Comparison of ENCODE assay signal across 27 mouse cellular contexts in genomic region chr14:32364359-32364758, GRCm38 (mm10). TPM values are rescaled to one million over a fixed set of nuclear protein-coding genes. Genes with fewer than 3 reads are reported as not detected.
A peak's percentile ranks its signal among the peaks of the same experiment; 100 is the strongest.
DNase-seq lines count a peak whose midpoint lies in the region; ATAC-seq lines count a peak whose summit lies in the region.
"Had no signal": no experiment of that assay in that cellular context is flagged by ENCODE, and none has a peak within 500 bp of the region (broad histone marks: within the 10 kb centered on the region; RNA-seq: fewer than 3 reads in every experiment).

No protein-coding gene starts in this region.

- H3K27ac ChIP-seq in intestine, embryonic 16.5 days (ENCODE audit: low read length) = no peak overlapping the region
- H3K27ac ChIP-seq: embryonic facial prominence, embryonic 13.5 days; embryonic facial prominence, embryonic 15.5 days; forebrain, embryonic 10.5 days; forebrain, embryonic 12.5 days had no signal

- DNase-seq in ZHBTc4 (ENCODE audit: low read depth, low spot score) = peak; percentile 77
- no peak for DNase-seq in layer of hippocampus, postnatal 25 days (ENCODE audit: extremely low spot score in 1 of 2, low spot score in 1 of 2)
- DNase-seq in left cerebral cortex, postnatal 4 days = no peak
- no peak for DNase-seq in lung, postnatal 10 days
- DNase-seq: adrenal gland, adult 2 months; adrenal gland, postnatal 10 days; adrenal gland, postnatal 25 days; cerebellum, adult 11 months; cerebellum, adult 18-20 months; cerebellum, adult 8-10 months; cerebellum, adult 9-11 months; cerebellum, postnatal 14 days; cerebellum, postnatal 36 days; embryo, embryonic 11 days had no signal

- no peaks in the 10 kb centered on the region for H3K27me3 ChIP-seq in intestine, embryonic 16.5 days (replicated peaks; ENCODE audit: control insufficient read depth, insufficient read depth, low read length)
- H3K27me3 ChIP-seq: embryonic facial prominence, embryonic 13.5 days; embryonic facial prominence, embryonic 15.5 days; forebrain, embryonic 12.5 days had no signal

- no peak overlapping the region for H3K4me3 ChIP-seq in intestine, embryonic 16.5 days (ENCODE audit: low read length)
- H3K4me3 ChIP-seq: embryonic facial prominence, embryonic 13.5 days; embryonic facial prominence, embryonic 15.5 days; erythroblast, embryonic 14.5 days; forebrain, embryonic 10.5 days; forebrain, embryonic 12.5 days had no signal

- intact Hi-C loops in left cerebral cortex, postnatal 4 days (cut with DNase I) = no loop called here

- H3K9ac ChIP-seq in intestine, embryonic 16.5 days (ENCODE audit: low read depth, low read length) = no peak overlapping the region
- H3K9ac ChIP-seq: embryonic facial prominence, embryonic 13.5 days; embryonic facial prominence, embryonic 15.5 days; forebrain, embryonic 12.5 days had no signal

- ATAC-seq in intestine, embryonic 16.5 days = peak; percentile 60; the same call in 1 of the 2 replicates
- ATAC-seq: forebrain, embryonic 14.5 days; forebrain, embryonic 16.5 days; Patski had no signal

- no peaks in the 10 kb centered on the region for H3K9me3 ChIP-seq in intestine, embryonic 16.5 days (ENCODE audit: control insufficient read depth, low read length)
- H3K9me3 ChIP-seq: embryonic facial prominence, embryonic 15.5 days; forebrain, embryonic 12.5 days; G1E had no signal

- 42% methylated on average over 7 of the region's 7 CpGs for WGBS in intestine, embryonic 16.5 days

- no peak overlapping the region for H3K4me2 ChIP-seq in intestine, embryonic 16.5 days (ENCODE audit: low read depth, low read length)
- H3K4me2 ChIP-seq: embryonic facial prominence, embryonic 13.5 days; embryonic facial prominence, embryonic 15.5 days; forebrain, embryonic 12.5 days had no signal

- no peaks in the 10 kb centered on the region; the same call in 1 of the 2 replicates for H3K4me1 ChIP-seq in intestine, embryonic 16.5 days (ENCODE audit: control insufficient read depth, insufficient read depth, low read length)
- H3K4me1 ChIP-seq: embryonic facial prominence, embryonic 13.5 days; embryonic facial prominence, embryonic 15.5 days; forebrain, embryonic 10.5 days; forebrain, embryonic 12.5 days had no signal

- H3K36me3 ChIP-seq in intestine, embryonic 16.5 days (ENCODE audit: control insufficient read depth, insufficient read depth, low read length) = no peaks in the 10 kb centered on the region
- H3K36me3 ChIP-seq: embryonic facial prominence, embryonic 13.5 days; embryonic facial prominence, embryonic 15.5 days; forebrain, embryonic 10.5 days; forebrain, embryonic 12.5 days; G1E had no signal

RNA-seq across cellular contexts. Expression of gene 1700024G13Rik, which starts 23.8 kb away (rescaled TPM):
- polyA plus RNA-seq in intestine, embryonic 16.5 days (2015; fragmentation: Nextera tagmentation; extraction: Ambion mirVana) = not detected in 2 replicates
- total RNA-seq in layer of hippocampus, postnatal 25 days (2021) = not detected
- total RNA-seq in left cerebral cortex, postnatal 4 days (2021) = not detected
- total RNA-seq: adrenal gland, adult 2 months; adrenal gland, postnatal 10 days; adrenal gland, postnatal 25 days; adrenal gland, postnatal 4 days; common myeloid progenitor, adult 5-6 weeks; G1E had no signal
- polyA plus RNA-seq: adrenal gland, adult 2 months; C2C12; embryonic facial prominence, embryonic 13.5 days; erythroblast, embryonic 14.5 days; forebrain, embryonic 10.5 days; forebrain, embryonic 12.5 days; G1E; Patski had no signal

RNA-seq across cellular contexts. Expression of gene Ogdhl, which starts 42.5 kb away (rescaled TPM):
- 20.7 and 24.2 TPM in 2 replicates for polyA plus RNA-seq in intestine, embryonic 16.5 days (2015; fragmentation: Nextera tagmentation; extraction: Ambion mirVana)
- total RNA-seq in layer of hippocampus, postnatal 25 days (2021) = 10 to 100 TPM; 82.8 to 83.5 TPM
- total RNA-seq in left cerebral cortex, postnatal 4 days (2021) = 10 to 100 TPM; 35.3 to 40.3 TPM
- polyA plus RNA-seq: erythroblast, embryonic 14.5 days had no signal
